Mouse (Mus musculus): ENCODE measurements at regions not wholly inside any gene's neighbourhood (a gene's known extent, or its start where the extent isn't known, plus 50 kb on each side); places are given as distances from the start of the nearest gene placed in this dataset.
A peak's percentile ranks its signal among the peaks of the same experiment; 100 is the strongest.

DNA sequence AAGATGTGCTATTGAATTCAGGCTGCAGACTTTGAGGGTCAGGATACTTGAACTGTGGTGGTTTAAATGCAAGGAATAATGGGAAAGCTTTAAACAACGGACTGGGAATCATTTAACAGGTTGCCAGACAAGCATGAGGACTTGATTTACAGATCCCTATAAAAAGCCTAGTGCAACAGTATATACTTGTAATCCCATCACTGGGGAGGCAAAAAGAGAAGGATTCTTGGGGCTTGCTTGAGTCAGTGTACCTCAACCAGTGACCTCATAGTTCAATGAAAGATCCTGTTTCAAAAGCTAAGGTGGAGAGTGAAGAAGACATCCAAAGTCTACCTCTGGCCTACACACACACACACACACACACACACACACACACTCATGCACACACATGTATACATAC, 99.8 kb downstream of the Lrrn1 start:
- DNase-seq, result no peak

DNA sequence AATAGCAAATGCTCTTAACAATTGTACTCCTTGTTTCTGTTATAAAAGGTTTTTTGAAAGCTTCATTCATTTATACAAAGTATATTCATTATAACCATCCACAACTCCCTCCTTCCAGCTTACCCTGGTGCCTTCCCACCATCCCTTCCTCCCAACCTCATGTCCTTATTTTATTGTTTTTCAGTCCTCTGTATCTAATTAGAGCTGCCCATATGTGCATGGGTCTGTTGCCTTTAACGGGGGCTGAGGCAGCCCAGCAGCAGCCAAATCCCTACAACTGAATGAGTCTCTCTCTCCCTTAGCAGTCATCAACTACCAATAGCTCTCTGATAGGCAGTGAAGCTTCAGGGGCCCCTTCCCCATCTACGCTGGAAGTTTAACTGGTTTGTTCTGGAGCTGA, 116.2 kb downstream of the Lrrn1 start:
- DNase-seq, result no peak

DNA sequence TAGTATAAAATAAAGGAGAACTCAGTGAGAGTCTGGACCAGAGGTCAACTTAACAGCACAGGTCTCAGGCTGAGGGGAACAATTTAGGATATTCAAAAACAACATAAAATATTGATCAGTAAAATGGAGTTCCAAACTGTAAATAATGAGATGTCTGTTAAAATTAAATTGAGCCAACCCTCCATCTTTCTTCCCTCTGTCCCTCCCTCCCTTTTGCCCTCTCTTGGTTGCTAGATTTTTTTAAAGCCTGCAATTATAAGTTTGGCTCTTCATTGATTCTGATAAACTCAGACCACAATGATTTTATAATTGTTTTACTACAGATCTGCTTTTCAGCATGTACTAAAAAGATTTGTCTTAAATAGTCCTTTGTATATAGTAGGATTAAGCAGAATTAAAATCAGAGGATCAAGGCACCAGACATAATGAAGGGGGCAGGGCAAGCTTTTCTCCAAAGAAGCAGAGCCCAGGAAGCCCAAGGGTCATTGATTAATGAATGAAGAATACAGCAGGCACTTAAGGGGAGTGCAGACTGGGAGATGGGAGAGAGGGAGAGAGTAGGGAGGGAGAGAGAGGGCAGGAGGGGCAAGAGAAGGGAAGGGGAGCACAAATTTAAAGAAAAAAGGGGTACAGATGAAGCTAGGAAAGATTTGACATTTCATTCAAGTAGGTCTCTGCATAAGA, 124.4 kb downstream of the Lrrn1 start:
- no peak for DNase-seq

DNA sequence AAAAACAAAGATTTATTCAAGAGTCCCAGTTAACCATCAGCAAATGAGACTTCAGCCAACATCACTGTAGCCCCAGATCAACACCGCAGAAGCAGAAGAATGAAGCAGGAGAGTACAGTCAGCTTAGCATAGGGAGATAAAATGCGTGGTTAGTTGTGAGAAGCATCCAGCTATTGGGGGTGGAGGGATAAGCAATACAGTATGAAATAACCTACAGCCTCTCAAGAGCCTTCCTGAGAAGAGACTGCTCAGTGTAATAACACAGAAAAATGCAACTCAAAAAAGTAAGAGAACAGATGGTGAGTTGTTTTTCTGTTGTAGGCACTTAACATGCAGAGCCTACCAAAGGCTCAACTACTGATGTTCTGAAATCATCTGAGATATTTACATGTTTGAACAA, 128.2 kb downstream of the Lrrn1 start:
- peak; percentile 37 for DNase-seq

DNA sequence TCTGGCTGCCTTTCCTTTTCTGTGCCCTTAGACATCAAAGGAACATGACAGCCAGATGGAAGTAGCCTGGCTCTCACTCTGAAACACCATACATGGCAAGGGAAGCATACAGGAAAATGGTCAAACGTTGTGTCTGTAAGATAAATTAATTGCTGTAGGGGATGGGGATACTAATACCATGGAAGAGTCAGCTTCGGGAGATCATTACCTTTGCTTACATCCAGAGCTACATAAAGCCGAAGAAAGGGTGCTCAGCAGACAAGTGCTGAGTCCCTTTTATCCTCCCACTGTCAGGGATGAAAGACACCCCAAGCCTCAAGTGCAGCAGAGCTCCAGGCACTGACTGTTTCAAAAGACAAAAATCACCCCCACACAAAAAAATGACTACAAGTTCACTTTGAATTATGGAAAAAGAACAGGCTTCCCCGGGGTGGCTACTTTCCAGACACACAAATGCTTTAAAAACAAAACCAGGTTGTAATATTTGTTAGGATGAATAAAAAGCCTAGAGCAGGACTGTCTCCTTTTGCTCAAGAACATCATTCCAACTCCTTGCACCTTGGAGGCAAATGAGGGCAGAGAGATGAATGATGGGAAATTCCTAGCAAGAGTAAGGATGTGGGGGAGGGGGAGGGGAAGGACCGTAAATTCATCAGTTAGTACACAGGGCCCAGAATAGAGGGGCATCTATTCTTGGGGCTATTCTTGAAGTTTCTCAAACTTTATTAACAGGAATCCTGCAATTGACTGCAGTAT, 131.6 kb downstream of the Lrrn1 start:
- DNase-seq, result no peak

DNA sequence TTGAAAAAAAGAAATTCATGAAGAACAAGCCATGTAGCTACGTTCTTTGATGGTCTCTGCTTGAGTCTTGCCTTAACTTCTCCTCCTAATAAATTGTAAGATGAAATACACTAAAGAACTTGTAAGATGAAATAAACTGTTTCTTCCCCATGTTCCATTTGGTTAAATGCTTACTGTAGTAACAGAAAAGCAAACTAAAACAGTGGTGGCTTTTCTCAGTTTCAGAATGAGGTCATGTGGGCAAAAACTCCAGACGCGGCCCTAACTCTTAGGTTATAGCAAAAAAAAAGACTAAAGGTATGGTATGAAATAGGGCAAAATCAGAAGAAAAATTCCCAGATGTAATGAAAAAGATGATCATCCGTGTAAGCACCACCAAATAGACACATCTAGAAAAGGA, 169.7 kb downstream of the Lrrn1 start:
- no peak for DNase-seq

DNA sequence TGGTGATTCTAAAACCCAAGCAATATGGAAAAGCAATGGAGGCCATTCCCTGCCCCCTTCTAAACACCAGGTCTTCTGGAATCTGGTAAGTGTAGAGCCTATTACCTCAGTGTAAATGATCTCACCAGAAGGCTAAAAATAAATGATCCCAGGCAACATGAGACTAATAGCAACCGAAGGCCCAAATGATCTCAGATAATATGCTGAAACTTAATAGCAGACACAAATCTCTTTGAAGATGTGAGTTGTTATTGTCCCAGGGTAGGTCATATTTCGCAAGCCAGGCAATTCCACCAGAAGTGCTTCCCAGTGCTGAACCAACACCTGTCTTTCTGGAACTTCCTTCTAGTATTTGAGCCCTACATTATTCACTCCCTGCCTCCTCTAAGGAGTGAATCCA, 178.6 kb downstream of the Lrrn1 start:
- no peak for DNase-seq

DNA sequence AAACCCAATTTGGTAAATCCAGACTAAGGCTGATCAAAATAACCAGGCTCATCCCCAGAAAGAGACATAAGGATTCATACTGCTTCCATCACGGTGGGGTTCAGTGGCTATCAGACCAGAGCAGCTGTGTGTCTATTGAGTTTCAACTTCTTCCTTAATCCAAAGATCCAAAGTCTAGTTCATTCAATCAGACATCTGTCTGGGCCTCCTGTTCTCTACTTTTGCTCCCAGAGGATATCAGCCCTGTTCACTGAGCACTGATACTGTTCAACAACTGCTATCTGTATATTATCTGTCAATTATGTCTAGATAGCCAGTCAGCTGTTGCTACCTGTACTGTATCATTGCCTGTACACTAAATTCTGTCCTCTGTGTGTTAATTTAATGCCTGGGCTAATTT, 179.0 kb downstream of the Lrrn1 start:
- no peak for DNase-seq

DNA sequence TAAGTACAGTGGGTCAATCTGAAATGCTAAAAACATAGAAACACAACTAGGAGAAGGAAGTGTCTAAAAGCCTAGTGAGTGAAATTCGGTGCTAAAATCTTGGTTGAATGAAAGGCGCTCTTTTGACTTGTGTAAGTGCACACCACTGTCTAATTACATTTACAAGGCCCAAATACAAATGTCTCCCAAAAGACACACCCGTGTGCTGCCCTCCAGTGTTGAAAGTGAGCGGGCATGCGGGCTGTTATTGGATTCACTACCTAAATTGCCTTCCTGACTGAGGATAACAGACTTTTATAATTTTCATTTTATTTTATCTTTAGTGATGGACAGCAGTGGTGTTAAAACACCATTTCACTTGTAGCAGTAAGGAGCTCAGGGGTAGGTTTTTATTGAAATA, 180.8 kb downstream of the Lrrn1 start:
- DNase-seq, result no peak

DNA sequence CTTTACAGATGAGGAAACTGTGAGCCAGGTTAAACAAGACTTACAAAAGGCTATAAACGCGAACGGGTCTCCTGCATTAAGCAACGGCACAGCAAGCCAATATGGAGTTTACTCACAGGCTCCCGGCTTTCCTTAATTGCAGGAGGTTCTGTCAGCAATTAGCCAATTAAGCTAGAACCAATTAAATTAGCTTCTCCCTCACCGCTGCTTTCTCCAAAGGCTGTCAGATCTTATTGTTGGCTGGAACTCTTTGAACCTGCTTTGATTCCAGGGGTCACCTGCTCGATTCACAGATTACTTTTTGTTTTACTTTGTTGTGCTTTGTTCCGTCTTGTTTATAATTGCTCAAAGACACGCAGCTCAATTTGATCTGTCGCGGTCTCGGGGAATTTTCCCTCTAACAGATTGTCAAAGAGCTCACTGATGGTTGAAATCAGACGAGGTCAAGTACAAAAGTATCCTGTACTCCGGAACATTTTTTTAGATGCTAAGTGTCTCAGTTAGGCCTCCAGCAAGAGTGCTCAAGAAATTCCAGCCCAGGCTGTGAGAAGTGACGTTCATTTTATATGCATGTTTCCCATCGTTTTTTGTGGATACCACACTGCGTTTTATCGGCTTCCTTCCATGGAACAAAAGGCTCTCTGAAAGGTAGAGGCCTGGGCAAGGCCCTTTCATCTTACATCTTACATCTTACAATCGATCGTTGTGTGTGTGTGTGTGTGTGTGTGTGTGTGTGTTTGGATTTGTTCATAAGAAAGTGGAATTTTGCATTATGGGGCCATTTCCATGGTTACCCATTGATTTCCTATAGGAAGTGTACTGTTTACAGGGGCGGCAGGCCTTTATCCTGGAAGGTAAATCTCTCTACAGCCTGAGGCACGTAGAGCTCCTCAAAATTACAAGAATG, 181.9 kb downstream of the Lrrn1 start:
- no peak for DNase-seq

DNA sequence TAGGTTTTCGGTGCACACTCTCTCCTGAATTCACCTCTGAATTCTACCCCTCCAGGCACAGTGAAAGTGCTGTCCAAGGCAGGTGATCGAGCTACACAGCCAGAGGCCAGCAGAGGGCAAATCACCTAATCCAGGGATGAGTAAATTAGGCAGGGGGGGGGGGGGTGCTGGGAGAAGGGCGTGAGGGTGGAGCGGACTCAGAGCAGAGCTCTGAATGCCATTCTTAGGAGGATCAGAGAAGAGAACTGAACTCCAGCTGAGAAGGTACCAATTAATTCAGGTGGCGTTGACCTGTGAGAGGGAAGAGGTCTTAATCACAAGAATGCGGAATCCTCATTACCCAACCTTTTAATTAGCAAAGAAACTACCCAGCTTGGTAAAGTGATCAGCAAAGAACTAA, 183.5 kb downstream of the Lrrn1 start:
- no peak for DNase-seq

DNA sequence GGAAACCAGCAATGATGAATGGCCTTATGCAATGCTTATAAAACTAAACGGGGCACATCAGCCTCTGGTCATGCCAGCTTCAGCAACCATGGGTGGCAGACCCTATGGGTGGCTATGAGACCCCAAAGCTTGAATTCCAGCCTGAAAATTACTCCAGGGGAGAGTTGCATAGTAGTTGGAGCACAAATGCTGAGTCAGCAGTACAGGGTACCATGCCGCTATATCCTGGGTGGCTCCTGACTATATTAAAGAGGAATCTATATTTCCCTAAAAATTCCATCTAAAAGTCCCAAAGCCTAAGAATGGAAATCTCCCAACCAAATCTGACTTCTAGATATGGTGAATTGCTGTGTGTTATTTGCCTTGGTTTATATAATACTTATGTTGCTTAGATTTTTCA, 187.6 kb downstream of the Lrrn1 start:
- no peak for DNase-seq

DNA sequence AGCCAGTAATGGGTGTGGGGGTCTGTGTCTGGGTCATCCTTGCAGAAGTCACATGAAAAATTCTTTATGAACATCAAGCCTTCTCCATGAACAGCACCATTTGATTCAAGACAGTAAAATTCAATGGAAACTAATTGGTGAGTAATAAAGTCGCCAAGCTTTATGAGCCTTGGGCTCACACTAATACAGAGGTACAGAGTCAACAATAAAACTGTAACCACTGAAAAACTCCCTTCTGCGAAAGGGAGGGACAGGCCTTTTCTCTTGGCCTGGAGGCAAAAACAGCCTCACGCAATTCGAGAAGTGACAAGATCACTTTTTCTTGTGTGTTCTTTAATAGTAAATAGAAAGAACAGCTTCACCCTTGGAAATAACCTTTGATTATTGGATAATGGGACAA, 200.7 kb downstream of the Lrrn1 start:
- DNase-seq, result no peak

DNA sequence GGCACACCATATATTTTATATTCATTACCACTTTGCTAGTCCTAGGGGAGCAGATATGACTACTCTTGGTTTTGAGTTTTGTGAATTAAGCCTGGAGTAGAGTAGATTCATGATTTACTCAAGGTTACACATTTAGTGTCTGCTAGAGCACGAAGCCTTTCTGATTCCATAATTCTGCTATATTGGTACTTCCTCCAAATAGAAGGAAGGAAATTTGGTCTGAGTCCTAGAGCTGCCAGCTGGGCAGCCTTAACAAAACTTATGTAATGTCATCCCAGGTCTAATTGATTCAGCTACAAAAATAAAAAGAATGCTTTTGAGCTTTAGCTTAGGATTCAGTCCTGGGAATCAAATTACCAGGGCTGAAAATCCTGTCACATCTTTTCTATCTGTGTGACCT, 205.2 kb downstream of the Lrrn1 start:
- peak; percentile 19 for DNase-seq

DNA sequence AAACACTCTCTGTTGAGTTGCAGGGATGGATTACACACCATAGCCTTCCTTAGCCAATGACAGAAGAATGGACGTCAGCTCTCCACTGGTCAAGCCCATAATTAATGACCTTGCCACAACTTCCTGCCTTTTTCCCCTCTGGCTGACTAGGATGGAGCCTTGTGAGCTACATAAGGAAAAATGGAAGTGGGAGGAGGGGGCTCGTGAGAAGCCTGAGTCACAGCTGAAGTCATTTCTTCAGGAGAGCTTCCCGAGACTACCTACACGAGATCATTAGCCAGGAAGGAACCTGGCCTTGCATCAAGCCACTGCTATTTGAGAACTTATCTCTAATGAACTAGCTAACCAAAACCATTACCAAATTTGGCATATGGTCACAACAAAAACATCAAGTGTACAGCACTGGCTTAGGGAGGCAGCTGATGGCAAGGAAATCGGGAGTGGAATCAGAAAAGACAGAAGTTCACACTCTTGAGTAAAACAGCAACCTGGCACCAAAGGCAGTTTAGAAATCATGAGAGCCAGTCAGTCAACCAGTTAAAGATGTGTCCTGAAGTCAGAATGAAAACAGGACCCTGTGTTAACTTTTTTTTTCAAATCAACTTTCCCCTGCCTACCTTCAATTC, 219.7 kb downstream of the Lrrn1 start:
- no peak for DNase-seq

DNA sequence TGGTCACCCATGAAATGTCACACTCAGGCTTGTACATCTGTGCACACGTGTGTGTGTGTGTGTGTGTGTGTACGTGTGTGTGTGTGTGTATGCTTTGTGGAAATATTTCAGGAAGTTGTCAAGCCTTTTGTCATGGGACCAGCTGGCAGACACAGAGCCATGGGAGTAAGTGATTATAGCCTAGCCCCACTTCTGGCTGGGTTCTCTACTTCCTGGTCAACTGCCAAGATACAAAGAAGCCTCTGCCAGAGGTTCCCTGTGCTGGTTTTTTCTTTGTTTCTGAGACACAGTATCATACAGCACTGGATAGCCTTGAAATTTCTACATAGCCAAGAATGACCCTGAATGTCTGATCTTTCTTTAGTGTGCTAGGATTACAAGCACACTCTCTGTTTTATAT, 220.2 kb downstream of the Lrrn1 start:
- no peak for DNase-seq

DNA sequence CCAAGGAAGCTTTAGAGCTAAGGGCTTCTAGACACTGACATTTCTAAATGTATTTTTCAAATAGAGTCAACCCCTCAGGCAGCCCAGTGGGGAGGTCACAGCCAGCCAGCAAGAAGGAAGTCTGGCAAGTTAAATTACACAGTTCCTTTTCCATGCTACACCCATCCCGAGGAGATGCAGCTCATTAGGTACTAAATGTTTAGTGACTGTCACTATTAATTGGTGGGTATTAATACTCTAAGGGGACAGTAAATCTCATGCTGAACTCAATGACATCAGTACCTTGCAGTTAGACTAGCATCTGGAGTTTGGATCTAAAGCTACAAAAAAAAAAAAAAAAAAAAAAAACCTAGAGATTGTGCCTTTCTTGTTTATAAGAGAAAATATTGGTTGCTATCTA, 222.6 kb downstream of the Lrrn1 start:
- DNase-seq, result no peak

DNA sequence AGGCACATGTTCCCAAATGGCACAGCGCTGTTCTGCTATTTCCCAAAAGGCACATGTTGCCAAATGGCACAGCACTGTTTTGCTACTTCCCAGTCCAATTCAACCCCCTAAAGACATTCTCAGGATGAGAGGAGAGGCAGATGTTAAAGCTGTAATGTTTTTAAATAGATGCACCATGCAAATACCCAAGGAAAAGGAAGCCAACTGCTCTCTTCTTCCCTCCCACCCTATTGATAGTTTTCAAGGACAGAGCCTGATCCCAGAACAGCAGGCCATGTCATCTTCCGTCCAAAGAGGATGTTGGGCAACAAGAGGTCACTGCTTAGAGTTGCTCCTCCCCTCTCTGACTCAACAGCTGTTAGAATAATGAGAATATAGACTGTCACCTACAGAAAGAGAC, 225.6 kb downstream of the Lrrn1 start:
- DNase-seq, result no peak

DNA sequence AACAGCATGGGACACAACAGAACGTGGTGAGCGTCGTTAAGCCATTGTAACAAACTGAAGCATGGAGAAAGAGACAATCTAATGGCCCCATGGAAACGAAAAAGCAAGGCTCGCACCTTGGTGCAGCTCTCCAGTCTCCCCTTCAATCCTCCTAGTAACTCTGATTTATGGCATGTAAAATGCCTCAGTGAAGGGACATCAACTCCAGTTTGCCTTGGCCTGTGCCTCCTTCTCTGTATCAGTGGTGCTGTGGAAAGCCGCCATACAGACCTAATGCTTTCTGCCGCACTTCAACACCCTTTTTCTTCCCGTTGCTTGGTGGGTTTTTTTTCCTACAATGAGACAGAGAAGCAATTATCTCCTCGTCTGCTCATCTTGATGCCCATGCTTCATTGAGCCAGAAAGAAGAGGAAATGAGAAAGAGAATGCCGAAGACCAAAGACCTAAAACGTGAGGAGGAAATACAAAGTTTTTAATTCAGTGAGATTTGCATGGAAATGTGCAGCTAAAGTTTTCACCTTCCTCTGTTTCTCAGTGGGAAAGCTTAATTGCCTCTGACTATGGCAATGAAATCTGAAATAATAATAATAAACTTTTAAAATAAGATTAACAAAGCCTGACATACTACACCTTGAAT, 241.4 kb downstream of the Lrrn1 start:
- DNase-seq, result no peak

DNA sequence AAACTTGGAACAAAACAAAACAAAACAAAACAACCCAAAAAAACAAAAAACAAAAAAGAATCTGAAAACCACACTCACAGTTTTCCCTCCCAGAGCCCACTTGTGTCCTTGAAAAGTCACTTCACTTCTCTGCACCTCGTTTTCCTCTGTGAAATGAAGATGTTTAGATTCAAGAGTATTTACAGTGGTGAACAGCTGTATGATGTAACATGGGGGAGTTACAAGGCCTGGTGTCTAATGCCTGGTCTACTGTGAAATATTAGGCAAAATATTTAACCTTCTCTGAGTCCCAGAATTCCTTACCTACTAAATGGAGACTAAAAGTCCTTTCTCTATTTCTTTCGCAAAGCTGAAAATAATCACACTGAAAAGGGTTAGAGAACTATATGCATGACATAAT, 255.4 kb downstream of the Lrrn1 start:
- DNase-seq, result no peak

DNA sequence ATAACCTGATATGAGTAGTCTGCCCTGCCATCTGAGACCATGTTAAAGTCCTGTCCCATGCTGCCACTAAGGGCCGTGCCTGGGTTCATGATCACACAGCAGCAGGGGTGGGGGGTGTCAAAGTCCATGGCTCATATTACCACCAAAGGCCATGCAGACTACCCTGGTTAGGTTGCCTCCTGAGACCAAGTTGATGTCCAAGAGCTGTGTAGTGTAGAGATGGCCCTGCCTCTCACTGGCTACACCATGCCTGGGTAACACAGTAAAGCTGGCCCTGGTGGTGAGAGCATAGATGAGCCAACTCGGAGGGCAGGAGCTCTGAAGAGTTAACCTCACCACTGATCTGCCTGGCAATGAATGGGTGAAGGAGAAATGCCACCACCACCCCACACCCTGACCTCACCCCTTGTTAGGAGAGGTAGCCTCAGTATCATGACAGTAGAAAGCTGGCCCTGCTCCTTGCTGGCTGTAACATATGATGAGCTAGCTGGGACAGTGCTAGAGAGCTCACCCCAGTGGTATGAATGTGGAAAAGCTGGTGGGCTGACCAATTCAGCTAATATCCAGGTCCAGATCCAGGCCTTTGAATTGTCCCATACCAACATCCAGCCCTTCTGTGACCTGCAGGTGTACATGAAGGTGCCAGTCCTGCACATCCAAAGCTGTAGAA, 258.8 kb downstream of the Lrrn1 start:
- no peak for DNase-seq

DNA sequence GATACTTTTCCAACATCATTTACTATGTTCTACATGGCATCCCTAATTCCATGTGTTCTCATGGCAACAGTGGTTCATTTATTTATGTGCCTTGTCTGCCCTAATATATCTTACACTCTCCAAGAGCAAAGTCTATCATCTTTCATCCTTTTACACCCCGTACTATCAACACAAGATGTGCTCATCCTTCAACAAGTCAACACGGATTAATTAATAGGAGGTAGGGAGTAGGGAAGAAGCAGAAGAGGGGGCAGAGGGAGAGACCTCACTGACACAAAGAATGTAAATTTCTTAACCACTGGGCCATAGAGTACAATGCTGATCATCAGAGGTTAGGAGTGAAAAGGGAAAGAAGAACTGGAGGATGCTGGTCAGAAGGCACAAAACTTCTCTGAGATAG, 267.0 kb upstream of the Setmar start:
- DNase-seq, result no peak
